ENCODE assay signal across 7 mouse cellular contexts in genomic region chr3:146220776-146221486, GRCm38 (mm10). TPM values are rescaled to one million over a fixed set of nuclear protein-coding genes. Genes with fewer than 3 reads are reported as not detected.
A peak's percentile ranks its signal among the peaks of the same experiment; 100 is the strongest.
DNase-seq lines count a peak whose midpoint lies in the region; ATAC-seq and TF ChIP-seq lines count a peak whose summit lies in the region.

Gene Lpar3 (plus strand): TSS chr3:146220963.

- H3K9ac ChIP-seq in intestine, embryonic 14.5 days (ENCODE audit: low read length): peak within 1 kb of the TSS; percentile 45
- H3K9ac ChIP-seq in limb, embryonic 14.5 days (ENCODE audit: low read depth, low read length, severe bottlenecking): peak within 1 kb of the TSS; percentile 58
- peak within 1 kb of the TSS; percentile 55 for H3K9ac ChIP-seq in midbrain, embryonic 13.5 days (replicated peaks)

- 1% methylated on average over 73 of the region's 73 CpGs for WGBS in intestine, embryonic 14.5 days
- under 1% methylated on average over 59 of the region's 73 CpGs for WGBS in limb, embryonic 14.5 days
- under 1% methylated on average over 72 of the region's 73 CpGs for WGBS in midbrain, embryonic 13.5 days

- H3K9me3 ChIP-seq in intestine, embryonic 14.5 days (ENCODE audit: control insufficient read depth, low read length): no peaks in the 10 kb centered on the region
- H3K9me3 ChIP-seq in limb, embryonic 14.5 days (ENCODE audit: control insufficient read depth, low read length): no peaks in the 10 kb centered on the region
- no peaks in the 10 kb centered on the region for H3K9me3 ChIP-seq in midbrain, embryonic 13.5 days

- peaks cover 8% of the 10 kb centered on the region; the same call in 1 of the 2 replicates for H3K4me1 ChIP-seq in intestine, embryonic 14.5 days (replicated peaks; ENCODE audit: control insufficient read depth, insufficient read depth, low read length)
- no peaks in the 10 kb centered on the region for H3K4me1 ChIP-seq in limb, embryonic 14.5 days (ENCODE audit: control insufficient read depth, insufficient read depth, low read length)
- peaks cover 11% of the 10 kb centered on the region for H3K4me1 ChIP-seq in midbrain, embryonic 13.5 days (replicated peaks)

- no peak within 1 kb of the TSS for H3K27ac ChIP-seq in intestine, embryonic 14.5 days (ENCODE audit: low read depth)
- H3K27ac ChIP-seq in limb, embryonic 14.5 days (replicated peaks; ENCODE audit: low read depth, low read length): no peak within 1 kb of the TSS
- H3K27ac ChIP-seq in midbrain, embryonic 13.5 days: no peak within 1 kb of the TSS

- ATAC-seq in intestine, embryonic 14.5 days (replicated peaks; ENCODE audit: low FRiP score, low TSS enrichment, low read depth): peak; percentile 91
- ATAC-seq in limb, embryonic 14.5 days (ENCODE audit: low FRiP score, low read depth): peak; percentile 82
- ATAC-seq in midbrain, embryonic 13.5 days: peak; percentile 89

- no peaks in the 10 kb centered on the region for H3K36me3 ChIP-seq in intestine, embryonic 14.5 days (ENCODE audit: control insufficient read depth, insufficient read depth, low read length)
- H3K36me3 ChIP-seq in limb, embryonic 14.5 days (ENCODE audit: control insufficient read depth, insufficient read depth, low read length): no peaks in the 10 kb centered on the region
- H3K36me3 ChIP-seq in midbrain, embryonic 13.5 days: no peaks in the 10 kb centered on the region

- TF ChIP-seq POLR2A in limb, embryonic 14.5 days (IDR thresholded peaks at IDR 0.05; ENCODE audit: borderline replicate concordance, extremely low read depth, insufficient read depth, insufficient read length): no peak

- H3K27me3 ChIP-seq in intestine, embryonic 14.5 days (replicated peaks; ENCODE audit: control insufficient read depth, insufficient read depth, low read length): peaks cover 20% of the 10 kb centered on the region
- H3K27me3 ChIP-seq in limb, embryonic 14.5 days (ENCODE audit: control insufficient read depth, insufficient read depth, low read length): peaks cover 23% of the 10 kb centered on the region
- peaks cover 55% of the 10 kb centered on the region for H3K27me3 ChIP-seq in midbrain, embryonic 13.5 days

- H3K4me2 ChIP-seq in intestine, embryonic 14.5 days (ENCODE audit: low read length): peak within 1 kb of the TSS; percentile 64
- H3K4me2 ChIP-seq in limb, embryonic 14.5 days (replicated peaks; ENCODE audit: low read depth, low read length, severe bottlenecking): peak within 1 kb of the TSS; percentile 98
- H3K4me2 ChIP-seq in midbrain, embryonic 13.5 days (replicated peaks): peak within 1 kb of the TSS; percentile 83

- DNase-seq in adrenal gland, adult 2 months: peak; percentile 83
- DNase-seq in embryo, embryonic 10 days (ENCODE audit: low spot score): peak; percentile 88
- peak; percentile 59 for DNase-seq in gastrocnemius, postnatal 25 days
- peak; percentile 87 for DNase-seq in intestine, embryonic 14.5 days (ENCODE audit: low spot score)
- DNase-seq in limb, embryonic 14.5 days (ENCODE audit: low spot score): peak; percentile 61
- DNase-seq in spleen, postnatal 4 days (ENCODE audit: low spot score in 2 of 2): peak; percentile 30 to 74

- peak within 1 kb of the TSS; percentile 54 for H3K4me3 ChIP-seq in intestine, embryonic 14.5 days (ENCODE audit: low read depth, low read length)
- H3K4me3 ChIP-seq in limb, embryonic 14.5 days (replicated peaks; ENCODE audit: low read length): peak within 1 kb of the TSS; percentile 62
- H3K4me3 ChIP-seq in midbrain, embryonic 13.5 days (replicated peaks): peak within 1 kb of the TSS; percentile 48

RNA-seq across cellular contexts. Expression of gene Lpar3, which starts in this region (rescaled TPM):
- under 1 TPM; 0.10 to 0.12 TPM for total RNA-seq in adrenal gland, adult 2 months (2021)
- polyA plus RNA-seq in adrenal gland, adult 2 months (2012; rRNA removed): 0.39 and 0.76 TPM in 2 replicates
- total RNA-seq in gastrocnemius, postnatal 25 days (2021): under 1 TPM in 1 of 2 experiments, not detected in 1; 0.28 TPM
- 1.4 TPM in 2 replicates for polyA plus RNA-seq in intestine, embryonic 14.5 days (2014; fragmentation: Nextera tagmentation; extraction: Ambion mirVana)
- 1.8 and 2.6 TPM in 2 replicates for polyA plus RNA-seq in limb, embryonic 14.5 days (2012; rRNA removed)
- 2.2 TPM in 2 replicates for polyA plus RNA-seq in limb, embryonic 14.5 days (2014; fragmentation: Nextera tagmentation; extraction: Ambion mirVana)
- polyA plus RNA-seq in midbrain, embryonic 13.5 days (2015; fragmentation: Nextera tagmentation; extraction: Ambion mirVana): 0.13 and 0.35 TPM in 2 replicates

Comparison
In these comparisons a context has a peak if more than half of its experiments do, and no peak if none do; other contexts are left out.
1. Peak in DNase-seq in adrenal gland, adult 2 months; RNA of the gene not detected or under 1 TPM.
2. Peak in DNase-seq in gastrocnemius, postnatal 25 days; RNA of the gene not detected or under 1 TPM.
3. Peak in ATAC-seq, H3K4me3 ChIP-seq, H3K9ac ChIP-seq and H3K4me2 ChIP-seq in midbrain, embryonic 13.5 days; RNA of the gene not detected or under 1 TPM.